In genomic region chr7:132992967-132993615, GRCm38 (mm10) we compare ENCODE assay signal across 24 mouse cellular contexts.
DNase-seq lines count a peak whose midpoint lies in the region; ATAC-seq lines count a peak whose summit lies in the region.
"Had no signal": no experiment of that assay in that cellular context is flagged by ENCODE, and none has a peak within 500 bp of the region (broad histone marks: within the 10 kb centered on the region; RNA-seq: fewer than 3 reads in every experiment).

No protein-coding gene starts in this region.

- H3K9me3 ChIP-seq in forebrain, embryonic 11.5 days (ENCODE audit: control insufficient read depth, low read length): no peaks in the 10 kb centered on the region
- no peaks in the 10 kb centered on the region for H3K9me3 ChIP-seq in forebrain, embryonic 14.5 days (replicated peaks; ENCODE audit: control insufficient read depth, low read length)
- no peaks in the 10 kb centered on the region for H3K9me3 ChIP-seq in midbrain, embryonic 10.5 days (replicated peaks)
- no peaks in the 10 kb centered on the region for H3K9me3 ChIP-seq in midbrain, embryonic 11.5 days (ENCODE audit: control insufficient read depth, low read length)
- no peaks in the 10 kb centered on the region for H3K9me3 ChIP-seq in embryonic facial prominence, embryonic 14.5 days (ENCODE audit: control insufficient read depth, low read length)
- H3K9me3 ChIP-seq in limb, embryonic 15.5 days: no peaks in the 10 kb centered on the region
- H3K9me3 ChIP-seq: forebrain, embryonic 15.5 days; heart, embryonic 13.5 days; hindbrain, embryonic 15.5 days; limb, embryonic 12.5 days; neural tube, embryonic 13.5 days had no signal

- H3K36me3 ChIP-seq in forebrain, embryonic 11.5 days (ENCODE audit: control insufficient read depth, insufficient read depth, low read length): peaks cover 13% of the 10 kb centered on the region; the same call in 1 of the 2 replicates
- peaks cover 81% of the 10 kb centered on the region for H3K36me3 ChIP-seq in forebrain, embryonic 14.5 days (ENCODE audit: control insufficient read depth, insufficient read depth, low read length)
- peaks cover 100% of the 10 kb centered on the region for H3K36me3 ChIP-seq in midbrain, embryonic 10.5 days
- peaks cover 27% of the 10 kb centered on the region for H3K36me3 ChIP-seq in midbrain, embryonic 11.5 days (ENCODE audit: control insufficient read depth, insufficient read depth, low read length)
- H3K36me3 ChIP-seq in embryonic facial prominence, embryonic 14.5 days (ENCODE audit: control insufficient read depth, insufficient read depth, low read length): peaks cover 88% of the 10 kb centered on the region
- peaks cover 80% of the 10 kb centered on the region for H3K36me3 ChIP-seq in limb, embryonic 15.5 days

- ATAC-seq in forebrain, embryonic 11.5 days (replicated peaks; ENCODE audit: low FRiP score): no peak
- no peak for ATAC-seq in forebrain, embryonic 14.5 days
- ATAC-seq in midbrain, embryonic 11.5 days (ENCODE audit: low FRiP score): no peak
- peak; percentile 48; the same call in 1 of the 2 replicates for ATAC-seq in embryonic facial prominence, embryonic 14.5 days (ENCODE audit: low read depth)
- ATAC-seq in limb, embryonic 15.5 days (ENCODE audit: insufficient number of reproducible peaks, low FRiP score, low TSS enrichment, low read depth): 0 out of 2 replicates have a peak, but pooled peaks have one; percentile 49
- ATAC-seq: CD4-positive, CD25-positive, alpha-beta regulatory T cell, adult 4 months; forebrain, embryonic 15.5 days had no signal

- DNase-seq in forebrain, embryonic 11.5 days (ENCODE audit: low spot score): peak; percentile 42
- DNase-seq in forebrain, embryonic 14.5 days (ENCODE audit: low spot score): no peak
- peak; percentile 7 for DNase-seq in midbrain, embryonic 10.5 days (ENCODE audit: low spot score)
- no peak for DNase-seq in midbrain, embryonic 11.5 days (ENCODE audit: low spot score, missing footprints)
- DNase-seq in embryonic facial prominence, embryonic 14.5 days (ENCODE audit: low spot score): peak; percentile 47
- no peak for DNase-seq in embryo, embryonic 11 days
- no peak for DNase-seq in thymus, adult 18-20 months
- DNase-seq: adrenal gland, postnatal 14 days; cerebellum, adult 9-10 months; heart, postnatal 4 days; kidney, adult 2 months; kidney, postnatal 10 days; lung, embryonic 14.5 days; midbrain, embryonic 14.5 days; spleen, adult 18-20 months; thymus, postnatal 25 days had no signal

- H3K4me3 ChIP-seq in forebrain, embryonic 11.5 days (ENCODE audit: low read depth, low read length): no peak overlapping the region
- no peak overlapping the region for H3K4me3 ChIP-seq in forebrain, embryonic 14.5 days (ENCODE audit: low read depth, low read length)
- H3K4me3 ChIP-seq in midbrain, embryonic 10.5 days: no peak overlapping the region
- H3K4me3 ChIP-seq in midbrain, embryonic 11.5 days (ENCODE audit: low read depth, low read length): no peak overlapping the region
- no peak overlapping the region for H3K4me3 ChIP-seq in embryonic facial prominence, embryonic 14.5 days (ENCODE audit: low read depth, low read length)
- H3K4me3 ChIP-seq in limb, embryonic 15.5 days: no peak overlapping the region
- H3K4me3 ChIP-seq: forebrain, embryonic 15.5 days; heart, embryonic 13.5 days; hindbrain, embryonic 15.5 days; limb, embryonic 12.5 days; neural tube, embryonic 13.5 days had no signal

- H3K27me3 ChIP-seq in forebrain, embryonic 11.5 days (ENCODE audit: control insufficient read depth, insufficient read depth, low read length): no peaks in the 10 kb centered on the region
- no peaks in the 10 kb centered on the region for H3K27me3 ChIP-seq in forebrain, embryonic 14.5 days (replicated peaks; ENCODE audit: control insufficient read depth, insufficient read depth, low read length)
- H3K27me3 ChIP-seq in midbrain, embryonic 10.5 days (ENCODE audit: low read depth, poor library complexity, severe bottlenecking): no peaks in the 10 kb centered on the region
- no peaks in the 10 kb centered on the region for H3K27me3 ChIP-seq in midbrain, embryonic 11.5 days (ENCODE audit: control insufficient read depth, insufficient read depth, low read length)
- H3K27me3 ChIP-seq in embryonic facial prominence, embryonic 14.5 days (replicated peaks; ENCODE audit: control insufficient read depth, insufficient read depth, low read length): no peaks in the 10 kb centered on the region
- no peaks in the 10 kb centered on the region for H3K27me3 ChIP-seq in limb, embryonic 15.5 days
- H3K27me3 ChIP-seq: forebrain, embryonic 15.5 days; heart, embryonic 13.5 days; hindbrain, embryonic 15.5 days; limb, embryonic 12.5 days; neural tube, embryonic 13.5 days had no signal

- 88% methylated on average over 9 of the region's 9 CpGs for WGBS in forebrain, embryonic 11.5 days
- 88% methylated on average over 9 of the region's 9 CpGs for WGBS in forebrain, embryonic 14.5 days
- 89% methylated on average over 9 of the region's 9 CpGs for WGBS in midbrain, embryonic 10.5 days
- 91% methylated on average over 9 of the region's 9 CpGs for WGBS in midbrain, embryonic 11.5 days
- 86% methylated on average over 9 of the region's 9 CpGs for WGBS in embryonic facial prominence, embryonic 14.5 days
- 91% methylated on average over 9 of the region's 9 CpGs for WGBS in limb, embryonic 15.5 days

- no peak overlapping the region for H3K4me2 ChIP-seq in forebrain, embryonic 11.5 days (ENCODE audit: low read depth, low read length, severe bottlenecking)
- no peak overlapping the region for H3K4me2 ChIP-seq in forebrain, embryonic 14.5 days (ENCODE audit: low read length)
- no peak overlapping the region for H3K4me2 ChIP-seq in midbrain, embryonic 11.5 days
- no peak overlapping the region for H3K4me2 ChIP-seq in embryonic facial prominence, embryonic 14.5 days (ENCODE audit: low read depth, low read length)
- no peak overlapping the region for H3K4me2 ChIP-seq in limb, embryonic 15.5 days
- H3K4me2 ChIP-seq: forebrain, embryonic 15.5 days; heart, embryonic 13.5 days; hindbrain, embryonic 15.5 days; limb, embryonic 12.5 days; lung, embryonic 14.5 days; neural tube, embryonic 13.5 days had no signal

- H3K9ac ChIP-seq in forebrain, embryonic 11.5 days (ENCODE audit: low read length): no peak overlapping the region
- H3K9ac ChIP-seq in forebrain, embryonic 14.5 days (ENCODE audit: low read length): no peak overlapping the region
- no peak overlapping the region for H3K9ac ChIP-seq in midbrain, embryonic 11.5 days (ENCODE audit: low read length)
- no peak overlapping the region for H3K9ac ChIP-seq in embryonic facial prominence, embryonic 14.5 days (ENCODE audit: low read depth, low read length)
- H3K9ac ChIP-seq in limb, embryonic 15.5 days: no peak overlapping the region
- H3K9ac ChIP-seq: forebrain, embryonic 15.5 days; heart, embryonic 13.5 days; hindbrain, embryonic 15.5 days; limb, embryonic 12.5 days; liver, embryonic 14.5 days; lung, embryonic 14.5 days; neural tube, embryonic 13.5 days had no signal

- H3K4me1 ChIP-seq in forebrain, embryonic 11.5 days (replicated peaks; ENCODE audit: control insufficient read depth, insufficient read depth, low read length): no peaks in the 10 kb centered on the region
- H3K4me1 ChIP-seq in forebrain, embryonic 14.5 days (ENCODE audit: control insufficient read depth, insufficient read depth, low read length): no peaks in the 10 kb centered on the region
- no peaks in the 10 kb centered on the region for H3K4me1 ChIP-seq in midbrain, embryonic 10.5 days
- no peaks in the 10 kb centered on the region for H3K4me1 ChIP-seq in midbrain, embryonic 11.5 days (ENCODE audit: control insufficient read depth, insufficient read depth, low read length)
- H3K4me1 ChIP-seq in embryonic facial prominence, embryonic 14.5 days (ENCODE audit: control insufficient read depth, insufficient read depth, low read length): no peaks in the 10 kb centered on the region
- no peaks in the 10 kb centered on the region for H3K4me1 ChIP-seq in limb, embryonic 15.5 days
- H3K4me1 ChIP-seq: forebrain, embryonic 15.5 days; heart, embryonic 13.5 days; limb, embryonic 12.5 days had no signal

- no peak overlapping the region for H3K27ac ChIP-seq in forebrain, embryonic 11.5 days (ENCODE audit: low read depth, low read length)
- H3K27ac ChIP-seq in forebrain, embryonic 14.5 days (ENCODE audit: low read depth, low read length): no peak overlapping the region
- no peak overlapping the region for H3K27ac ChIP-seq in midbrain, embryonic 10.5 days (replicated peaks)
- H3K27ac ChIP-seq in midbrain, embryonic 11.5 days (ENCODE audit: low read depth, low read length): no peak overlapping the region
- H3K27ac ChIP-seq in embryonic facial prominence, embryonic 14.5 days (replicated peaks; ENCODE audit: low read depth, low read length): no peak overlapping the region
- no peak overlapping the region for H3K27ac ChIP-seq in limb, embryonic 15.5 days
- H3K27ac ChIP-seq: forebrain, embryonic 15.5 days; heart, embryonic 13.5 days; hindbrain, embryonic 15.5 days; limb, embryonic 12.5 days; liver, embryonic 14.5 days; neural tube, embryonic 13.5 days had no signal

Comparison
In these comparisons a context has a peak if more than half of its experiments do, and no peak if none do; other contexts are left out.
1. DNase-seq: peak in forebrain, embryonic 11.5 days (single experiment), midbrain, embryonic 10.5 days (single experiment) and embryonic facial prominence, embryonic 14.5 days (single experiment); none in forebrain, embryonic 14.5 days (single experiment), midbrain, embryonic 11.5 days (single experiment), embryo, embryonic 11 days (single experiment) and thymus, adult 18-20 months (0 of 2).
2. ATAC-seq: peak in embryonic facial prominence, embryonic 14.5 days (single experiment) and limb, embryonic 15.5 days (single experiment); none in forebrain, embryonic 11.5 days (single experiment), forebrain, embryonic 14.5 days (single experiment) and midbrain, embryonic 11.5 days (single experiment).